Mouse (Mus musculus) erythroid progenitor cell, adult 5-6 weeks (primary cell): ENCODE data around the gene Ltbp4. TPM values are rescaled to one million over a fixed set of nuclear protein-coding genes. Genes with fewer than 3 reads are reported as not detected.

Experiments used
- ATAC-seq: replicated peaks from 2 replicates; pipeline ENCODE4 v1.8.0; 2016; ENCODE audit warnings: moderate number of reproducible peaks, mild to moderate bottlenecking, moderate TSS enrichment, inconsistent platforms; ENCODE audit not compliant: poor library complexity, low FRiP score, severe bottlenecking
- total RNA-seq, 2 experiments: library from RNA; stranded (forward) in 1 of 2; stranded (reverse) in 1 of 2; fragments of 150-400 nt in 1 of 2; fragments of 186-747, 209-891 nt in 1 of 2; gene quantifications; 2 replicates each; pipeline versions ENCODE4 v1.2.3 to v1.2.4; 2015 to 2017; ENCODE audit warnings: low replicate concordance in 2 of 2

Ltbp4 gene
- total RNA-seq, 2 experiments from 2014 or later: 0.61 TPM; not detected in 1

DNA sequence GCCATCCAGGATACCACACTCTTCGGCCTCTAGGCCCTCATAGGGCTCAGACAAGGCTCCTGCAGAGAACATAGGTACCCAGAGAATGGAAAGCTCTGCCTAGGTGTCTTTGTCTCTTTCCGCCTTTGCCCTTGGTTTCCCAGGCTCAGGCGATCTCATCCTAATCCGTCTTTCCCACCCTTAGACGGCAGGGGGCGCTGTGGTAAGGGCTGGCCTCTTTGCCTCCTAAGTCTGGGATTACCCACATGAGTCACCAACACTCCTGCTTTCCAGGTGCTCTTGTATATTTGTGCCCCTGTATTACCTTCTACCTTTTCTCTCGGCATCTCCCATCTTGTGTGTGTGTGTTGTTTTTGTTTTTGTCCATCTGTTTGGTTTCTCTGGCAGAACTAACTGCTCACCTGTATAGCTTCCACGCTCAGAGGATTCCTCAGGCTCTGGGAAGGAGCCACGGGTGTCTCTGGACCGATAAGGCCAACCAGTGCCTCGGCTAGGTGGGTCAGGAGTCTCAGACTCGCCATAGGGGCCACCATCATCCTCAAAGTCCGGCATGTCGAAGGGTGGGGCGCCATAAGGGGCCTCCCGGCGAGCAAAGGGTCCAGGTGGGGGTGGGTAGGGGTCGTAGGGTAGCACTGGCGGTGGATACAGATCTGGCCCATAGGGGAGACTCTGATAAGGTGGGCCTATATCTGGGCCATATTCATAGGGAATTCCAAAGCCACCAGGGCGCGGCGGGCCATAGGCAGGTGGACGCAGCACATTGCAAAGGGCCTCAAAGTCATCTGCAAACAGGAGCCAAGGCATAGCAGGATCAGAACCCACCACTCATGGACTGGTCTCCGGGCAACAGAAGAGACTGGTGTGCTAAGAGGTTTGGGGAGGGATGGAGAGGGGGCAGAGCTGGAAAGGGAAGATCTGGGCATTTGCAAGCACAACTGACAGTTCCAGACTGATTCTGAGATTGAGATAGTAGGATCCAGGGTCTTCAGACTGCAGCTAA lies 31.0 kb downstream of the Ltbp4 start:
- no peak for ATAC-seq

DNA sequence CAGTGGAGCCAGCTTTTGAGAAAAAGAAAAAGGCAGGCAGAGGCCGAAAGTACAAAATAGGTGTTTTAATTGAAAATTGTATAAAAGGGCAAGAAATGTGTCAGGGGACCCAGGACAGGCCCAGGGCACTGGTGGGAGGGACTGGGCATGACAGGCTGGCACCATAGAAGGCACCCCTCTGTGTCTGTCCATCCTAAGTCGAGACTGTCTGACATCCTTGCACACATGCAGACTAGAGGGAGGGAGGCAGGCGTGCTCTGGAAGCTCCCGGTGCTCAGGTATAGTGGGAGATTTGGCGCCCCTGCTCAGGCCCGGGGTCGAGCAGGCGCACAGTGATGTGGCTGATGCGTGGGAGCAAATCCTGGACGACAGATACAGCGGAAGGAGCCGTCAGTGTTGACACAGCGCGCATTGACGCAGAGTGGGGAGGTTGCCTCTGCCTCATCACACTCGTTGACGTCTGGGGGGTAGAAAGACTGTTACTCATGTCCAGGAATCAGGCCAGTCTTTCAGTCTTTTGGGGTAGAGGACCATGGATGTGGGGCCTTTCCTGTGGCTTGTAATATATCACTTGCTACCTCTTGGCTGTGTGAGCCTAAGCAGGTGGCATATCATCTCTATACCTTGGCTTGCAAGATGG lies 32.3 kb downstream of the Ltbp4 start:
- ATAC-seq: no peak

DNA sequence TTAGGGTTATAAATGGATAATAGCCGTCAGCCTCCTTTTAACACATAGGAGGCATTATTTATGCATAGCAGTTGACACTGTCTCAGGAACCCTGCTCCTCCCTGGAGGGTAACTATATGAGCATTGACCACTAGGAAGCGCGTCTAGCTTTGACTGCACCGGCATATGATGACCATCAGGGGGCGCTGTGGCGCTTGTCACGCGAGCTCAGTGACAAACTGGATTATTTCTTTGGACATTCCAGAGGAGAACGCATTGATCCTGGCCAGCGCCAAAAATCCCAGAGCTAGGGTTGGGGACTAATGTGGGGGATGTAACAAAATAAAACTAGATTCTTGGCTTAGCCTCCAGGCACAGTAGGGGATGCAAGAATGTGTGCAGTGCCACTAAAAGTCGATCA lies 35.3 kb downstream of the Ltbp4 start:
- no peak for ATAC-seq

DNA sequence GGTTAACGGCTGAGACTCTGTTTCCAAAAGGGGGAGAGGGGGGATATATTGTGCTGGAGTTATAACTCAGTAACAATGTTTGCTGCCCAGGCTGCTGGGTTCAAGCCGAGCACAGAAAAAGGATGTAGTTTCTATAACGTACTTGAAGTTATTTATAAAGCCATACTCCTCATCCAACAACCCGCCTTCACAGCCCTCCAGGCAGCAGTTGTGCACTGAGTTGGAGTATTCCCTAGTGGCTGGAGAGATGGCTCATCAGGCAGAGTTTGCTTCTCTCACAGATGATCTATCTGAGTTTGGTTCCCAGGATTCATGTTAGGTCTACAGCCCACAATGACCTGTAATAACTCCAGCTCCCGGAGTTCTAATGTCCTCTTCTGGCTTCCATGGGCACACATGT lies 36.7 kb downstream of the Ltbp4 start:
- no peak for ATAC-seq

DNA sequence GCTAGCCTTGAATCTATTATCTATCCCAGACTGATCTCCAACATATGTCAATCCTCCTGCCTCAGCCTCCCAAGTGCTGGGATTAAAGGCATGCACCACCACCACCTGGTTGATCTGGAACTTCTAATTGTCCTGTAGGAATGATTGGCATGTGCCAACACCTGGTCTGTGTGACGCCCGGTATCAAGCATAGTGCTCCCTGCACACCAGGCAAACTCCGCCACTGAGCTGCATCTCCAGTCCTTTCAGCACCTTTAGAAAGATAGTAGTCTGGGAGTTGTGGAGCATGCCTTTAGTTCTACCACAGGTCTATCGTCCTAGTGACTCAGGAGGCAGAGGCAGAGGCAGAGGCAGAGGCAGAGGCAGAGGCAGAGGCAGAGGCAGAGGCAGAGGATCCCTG lies 37.1 kb downstream of the Ltbp4 start:
- no peak for ATAC-seq

DNA sequence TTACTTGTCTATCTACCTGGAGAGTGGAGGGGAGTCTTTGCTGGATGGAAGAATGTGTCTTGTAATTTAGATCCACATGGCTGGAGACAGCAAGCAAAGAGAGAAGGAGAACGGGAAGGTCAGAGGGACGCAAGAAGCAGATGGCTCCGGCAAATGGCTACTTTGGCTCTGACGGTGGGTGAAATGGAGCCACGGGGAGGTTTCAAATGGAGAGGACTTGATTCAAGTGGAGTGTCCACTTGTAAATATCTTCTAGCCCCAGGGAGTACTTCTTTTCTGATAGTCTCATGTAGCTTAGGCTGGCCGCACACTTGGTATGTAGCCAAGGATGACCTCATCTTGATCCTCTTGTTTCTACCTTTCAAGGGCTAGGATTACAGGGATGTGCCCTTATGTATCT lies 38.7 kb downstream of the Ltbp4 start:
- ATAC-seq: no peak

DNA sequence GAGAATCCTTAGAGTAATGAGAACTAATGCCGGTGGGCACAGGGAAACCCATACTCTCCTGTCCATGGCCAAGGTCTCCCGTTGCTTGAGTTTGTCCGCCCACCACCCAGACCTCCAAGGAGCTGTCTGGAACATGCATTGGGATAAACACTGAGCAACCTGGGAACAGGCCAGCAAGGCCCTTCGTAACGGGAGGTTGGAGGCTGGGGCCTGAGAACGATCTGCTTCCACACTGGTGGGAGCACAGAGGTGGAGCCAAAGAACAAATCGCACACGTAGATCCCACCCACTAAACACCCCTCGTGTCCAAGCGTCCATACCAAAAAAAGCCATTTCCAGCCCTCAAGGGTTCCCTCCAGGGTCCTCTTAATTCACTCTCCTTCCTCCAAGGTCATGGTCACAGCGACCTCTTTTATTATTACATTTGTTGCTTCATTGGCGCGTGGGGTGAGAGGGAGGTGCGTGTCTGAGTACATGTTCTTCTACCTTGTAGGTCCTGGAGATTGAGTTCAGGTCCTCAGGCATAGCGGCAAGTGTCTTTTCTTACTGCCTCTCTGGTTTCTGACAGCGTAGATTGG lies 39.4 kb downstream of the Ltbp4 start:
- no peak for ATAC-seq

DNA sequence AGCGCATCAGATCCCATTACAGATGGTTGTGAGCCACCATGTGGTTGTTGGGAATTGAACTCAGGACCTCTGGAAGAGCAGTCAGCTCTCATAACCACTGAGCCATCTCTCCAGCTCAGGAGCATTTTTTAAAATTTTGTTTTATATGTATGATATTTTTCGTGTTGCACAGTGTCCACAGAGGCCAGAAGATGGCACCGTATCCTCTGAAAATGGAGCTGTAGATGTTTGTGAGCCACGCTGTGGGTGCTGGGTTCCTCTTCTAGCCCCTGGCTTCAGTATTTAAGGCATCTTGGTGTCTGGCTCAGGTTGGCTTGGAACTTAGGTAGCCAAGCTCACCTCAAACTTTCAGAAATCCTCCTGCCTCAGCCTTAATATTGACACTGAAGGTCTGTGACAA lies 41.0 kb downstream of the Ltbp4 start:
- ATAC-seq: no peak

DNA sequence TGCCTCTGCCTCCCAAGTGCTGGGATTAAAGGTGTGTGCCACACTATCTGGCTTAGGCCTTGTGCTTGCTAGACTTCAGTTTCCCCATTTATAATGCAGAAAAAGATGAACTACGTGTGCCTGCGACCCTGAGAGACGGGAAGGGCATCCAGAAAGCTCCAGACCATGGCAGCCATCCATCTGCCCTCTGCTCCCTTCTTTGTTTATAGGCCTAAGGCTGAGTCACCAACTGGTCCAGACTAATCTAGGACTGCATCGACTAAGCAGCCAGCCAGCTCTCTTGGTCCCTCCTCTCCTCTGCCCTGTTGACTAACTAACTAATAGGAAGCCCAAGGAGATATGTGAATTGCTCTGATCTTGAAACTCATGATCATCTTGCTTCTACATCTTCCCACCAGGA lies 41.5 kb downstream of the Ltbp4 start:
- ATAC-seq: no peak

DNA sequence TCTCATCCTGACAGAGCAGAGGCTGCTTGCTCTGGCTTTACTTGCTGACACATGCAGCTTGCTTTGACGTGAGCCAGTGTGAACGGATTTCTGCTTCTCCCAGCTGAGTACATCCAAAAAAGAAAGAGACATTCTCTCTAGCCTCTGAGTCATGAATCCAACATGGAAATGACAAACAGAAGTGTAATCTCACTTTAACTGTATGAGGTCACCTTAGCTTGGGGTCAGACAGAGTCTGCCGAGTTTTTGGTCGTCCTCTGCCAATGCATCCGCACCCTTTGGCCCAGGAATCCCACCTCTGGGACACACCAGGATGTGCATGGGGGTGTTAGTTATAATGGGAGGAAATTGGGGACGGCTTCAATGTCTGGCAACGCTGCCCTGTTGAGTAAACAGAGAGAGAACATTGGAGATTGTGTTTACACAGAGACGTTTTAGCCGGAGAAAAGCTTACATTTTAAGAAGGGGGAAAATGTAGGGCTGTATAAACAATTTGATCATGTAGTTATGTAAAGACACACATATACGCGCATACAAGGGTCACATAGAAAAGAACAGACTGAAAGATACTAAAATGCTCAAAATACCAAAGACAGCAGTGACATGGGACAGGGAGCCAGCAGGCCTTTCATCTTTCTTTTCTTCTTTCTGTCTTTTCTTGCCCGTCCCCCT lies 45.6 kb downstream of the Ltbp4 start:
- no peak for ATAC-seq

DNA sequence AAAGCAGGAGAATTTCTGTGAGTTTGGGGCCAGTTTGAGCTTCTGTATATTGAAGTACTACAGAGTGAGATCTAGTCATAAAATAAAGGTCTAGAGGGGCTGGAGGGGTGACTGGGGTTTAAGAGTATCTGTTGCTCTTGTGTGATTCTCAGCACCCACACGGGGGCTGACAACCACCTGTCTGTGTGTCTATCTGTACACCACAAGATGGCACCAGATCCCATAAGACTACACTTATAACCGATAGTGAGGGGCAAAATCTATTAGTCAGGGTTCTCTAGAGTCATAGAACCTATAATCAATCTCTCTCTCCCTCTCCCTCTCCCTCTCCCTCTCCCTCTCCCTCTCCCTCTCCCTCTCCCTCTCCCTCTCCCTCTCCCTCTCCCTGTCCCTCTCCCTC lies 46.9 kb downstream of the Ltbp4 start:
- no peak for ATAC-seq

DNA sequence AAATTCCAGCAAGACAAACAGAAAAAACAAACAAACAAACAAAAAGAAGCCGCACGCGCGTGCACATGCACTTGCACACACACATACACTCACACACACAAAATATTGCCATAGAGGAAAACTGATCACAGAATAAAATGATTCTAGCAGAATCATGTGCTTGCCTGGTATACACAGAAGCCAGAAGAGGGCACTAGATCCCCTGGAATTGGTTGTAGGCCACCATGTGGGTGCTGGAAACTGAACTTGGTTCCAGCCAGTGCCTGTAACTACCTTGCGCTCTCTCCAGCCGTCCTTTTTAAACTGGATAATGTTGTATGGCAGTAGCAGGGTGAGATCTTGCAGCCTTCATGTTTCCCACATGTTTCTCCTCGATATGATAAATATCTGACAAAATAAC lies 48.8 kb downstream of the Ltbp4 start:
- ATAC-seq: no peak

DNA sequence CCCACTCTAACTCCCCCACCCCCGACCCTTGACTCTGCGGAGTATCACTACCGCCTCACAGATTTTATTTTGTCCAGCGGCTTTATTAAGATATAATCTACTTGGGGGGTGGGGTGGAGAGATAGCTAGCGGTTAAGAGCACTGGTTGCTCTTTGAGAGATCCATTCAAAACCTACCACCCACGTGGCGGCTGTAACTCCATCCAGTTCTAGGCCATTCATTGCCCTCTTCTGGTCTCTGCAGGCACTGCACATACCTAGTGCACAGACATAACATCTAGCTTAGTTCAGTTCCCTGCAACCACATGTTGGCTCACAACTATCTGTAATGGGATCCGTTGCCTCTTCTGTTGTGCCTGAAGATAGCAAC lies 51.8 kb downstream of the Ltbp4 start:
- no peak for ATAC-seq

DNA sequence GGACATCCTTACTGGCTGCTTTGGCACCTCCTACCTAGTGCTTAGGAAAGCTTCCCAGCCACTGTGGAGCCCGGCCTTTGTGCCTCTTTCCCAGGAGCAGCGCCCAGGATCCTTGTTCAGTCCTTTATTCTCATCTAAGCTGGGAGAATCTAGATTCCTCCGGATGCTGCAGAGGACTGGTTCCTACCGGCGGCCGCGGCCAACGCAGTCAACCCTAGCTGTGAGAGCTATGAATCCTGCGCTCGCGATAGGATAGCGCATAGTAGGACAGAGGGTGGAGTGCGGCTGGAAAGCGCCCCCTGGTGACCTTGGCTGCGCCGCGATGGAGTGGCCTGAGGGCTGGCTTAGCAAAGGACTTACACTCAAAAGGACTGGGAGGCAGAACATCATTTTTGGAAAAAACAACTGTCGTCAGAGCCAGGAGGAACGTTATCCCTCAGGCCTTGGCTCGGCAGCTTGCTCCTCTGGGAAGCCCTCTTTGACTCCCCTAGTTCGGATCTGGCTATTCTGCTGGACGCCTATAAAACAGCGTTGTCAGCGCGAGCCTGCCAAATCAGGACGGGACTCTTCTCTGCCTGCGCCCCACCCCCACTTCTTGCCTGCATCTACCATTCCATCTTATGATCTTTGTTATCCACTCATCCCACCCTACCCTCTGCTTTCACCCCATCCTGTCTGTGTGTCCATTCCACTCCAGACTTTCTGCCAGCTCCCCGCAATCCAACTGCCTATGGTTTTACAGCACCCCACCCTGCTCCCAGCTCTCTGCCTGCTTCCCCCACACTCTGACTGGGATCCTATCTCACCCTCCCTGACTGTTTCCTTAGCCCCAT lies 52.4 kb downstream of the Ltbp4 start:
- no peak for ATAC-seq

DNA sequence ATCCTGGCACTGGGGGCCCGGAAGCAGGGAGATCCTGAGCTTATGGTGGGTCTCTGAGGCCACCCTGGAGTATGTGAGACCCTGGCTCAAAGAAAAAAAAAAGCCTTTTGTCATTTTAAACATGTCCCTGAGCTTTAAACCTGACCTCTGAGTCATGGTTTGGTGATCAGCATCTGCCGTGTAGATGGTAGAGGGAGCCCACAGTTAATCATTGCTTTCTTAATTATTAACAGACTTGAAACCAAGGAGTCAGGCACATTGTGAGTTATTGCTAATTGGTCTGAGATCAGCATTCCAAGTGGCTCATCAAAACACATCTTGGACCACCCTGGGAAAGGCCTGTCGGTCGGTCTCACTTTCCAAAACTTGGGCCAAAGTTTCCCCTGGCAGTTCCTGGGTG lies 55.3 kb downstream of the Ltbp4 start:
- no peak for ATAC-seq

DNA sequence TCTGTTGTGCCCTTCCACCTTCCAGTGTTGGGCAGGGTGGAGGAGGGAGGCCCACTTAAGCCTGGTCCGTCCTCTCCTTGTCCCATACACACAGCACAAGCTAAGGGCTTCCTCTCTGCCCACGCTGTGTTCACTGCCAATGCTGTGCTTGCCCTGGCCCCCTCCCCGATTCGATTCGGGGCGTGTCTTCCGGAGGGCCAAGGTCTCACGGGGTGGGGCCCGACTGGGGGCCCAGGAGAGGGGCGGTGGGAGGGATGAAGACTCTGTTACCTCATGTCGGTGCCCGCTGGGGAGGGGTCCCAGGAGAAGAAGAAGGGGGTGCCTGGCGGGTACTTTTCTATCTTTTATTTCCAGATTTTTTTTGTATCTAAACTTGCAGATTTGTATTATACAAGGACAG lies 55.8 kb downstream of the Ltbp4 start:
- ATAC-seq: no peak

DNA sequence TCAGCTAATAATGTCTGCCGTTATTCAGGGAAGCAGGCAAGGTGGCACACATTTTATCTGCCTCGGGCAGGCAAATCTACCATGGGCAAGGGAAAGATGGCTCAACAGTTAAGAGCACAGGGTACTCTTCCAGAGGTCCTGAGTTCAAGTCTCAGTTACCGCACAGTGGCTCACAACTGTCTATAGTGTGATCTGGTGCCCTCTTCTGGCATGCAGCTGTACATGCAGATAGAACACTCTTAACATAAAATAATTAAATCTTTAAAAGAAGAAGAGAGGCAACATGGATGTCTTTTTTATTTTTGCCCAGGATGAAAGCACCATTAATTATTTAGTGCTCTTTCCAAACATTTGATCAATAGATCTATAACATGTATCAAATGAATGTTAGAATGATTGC lies 60.3 kb downstream of the Ltbp4 start:
- no peak for ATAC-seq

DNA sequence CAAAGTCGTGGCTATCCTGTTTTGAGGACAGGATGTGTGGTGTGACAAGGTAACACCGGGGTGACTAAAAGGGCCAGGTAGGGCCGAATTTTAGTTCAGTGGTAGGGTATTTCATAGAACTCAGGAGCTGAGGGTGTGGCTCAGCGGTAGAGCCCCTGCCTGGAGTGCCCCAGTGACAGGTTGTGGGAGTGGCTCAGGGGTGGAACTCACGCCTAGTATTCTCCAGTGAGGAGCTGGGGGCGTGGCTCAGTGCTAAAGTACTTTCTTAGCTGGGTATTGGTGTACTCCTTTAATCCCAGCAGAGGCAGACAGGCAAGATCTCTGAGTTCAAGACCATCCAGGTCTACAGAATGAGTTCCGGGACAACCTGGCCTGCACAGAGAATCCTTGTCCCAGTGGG lies 61.5 kb downstream of the Ltbp4 start:
- no peak for ATAC-seq

DNA sequence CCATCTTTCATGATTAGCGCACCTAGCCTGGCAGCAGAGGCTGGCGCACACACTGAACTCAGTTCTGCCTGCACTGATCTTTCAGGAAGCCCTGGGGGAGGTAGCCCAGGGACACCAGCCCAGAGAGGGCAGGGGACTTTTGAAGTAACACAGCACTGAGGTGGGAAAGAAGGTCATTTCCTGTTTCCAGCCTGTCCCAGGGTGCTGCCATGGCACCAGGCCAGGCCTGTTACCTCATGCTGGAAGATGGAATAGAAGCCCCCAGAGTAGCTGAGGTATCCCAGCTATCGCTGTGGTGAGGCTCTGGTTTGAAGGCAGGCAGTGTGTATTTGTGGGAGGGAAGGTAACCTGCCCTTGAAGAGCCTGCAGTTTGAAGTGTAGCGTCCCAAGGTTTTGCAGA lies 62.6 kb downstream of the Ltbp4 start:
- ATAC-seq: no peak
